Mouse (Mus musculus): Measurements from ENCODE around the gene Cpn2. TPM values are rescaled to one million over a fixed set of nuclear protein-coding genes. Genes with fewer than 3 reads are reported as not detected.
A peak's percentile ranks its signal among the peaks of the same experiment; 100 is the strongest.

Cpn2 gene
- polyA plus RNA-seq, 1 experiment = 0.52 TPM

GRCm38 (mm10) chr16:30265611-30266010 is 1.7 kb downstream of the Cpn2 start:
- no peaks in the 10 kb centered on the region for H3K4me1 ChIP-seq (ENCODE audit: control insufficient read depth, insufficient read depth, low read length)
- no peaks in the 10 kb centered on the region for H3K27me3 ChIP-seq (replicated peaks; ENCODE audit: control insufficient read depth, insufficient read depth, low read length)
- DNase-seq = no peak
- no peak overlapping the region for H3K27ac ChIP-seq (ENCODE audit: insufficient read depth, low read depth, low read length)
- TF ChIP-seq CTCF (conservative IDR thresholded peaks at IDR 0.05; ENCODE audit: insufficient read depth, insufficient read length, low read depth, low read length) = no peak
- no peak for TF ChIP-seq POLR2A (IDR thresholded peaks at IDR 0.05; ENCODE audit: low read depth, low read length)
- WGBS = 63% methylated on average over 4 of the region's 4 CpGs
- no peak overlapping the region for H3K4me3 ChIP-seq (ENCODE audit: insufficient read depth, low read depth, low read length)
- no peaks in the 10 kb centered on the region for H3K36me3 ChIP-seq (ENCODE audit: control insufficient read depth, insufficient read depth, low read length)

DNA sequence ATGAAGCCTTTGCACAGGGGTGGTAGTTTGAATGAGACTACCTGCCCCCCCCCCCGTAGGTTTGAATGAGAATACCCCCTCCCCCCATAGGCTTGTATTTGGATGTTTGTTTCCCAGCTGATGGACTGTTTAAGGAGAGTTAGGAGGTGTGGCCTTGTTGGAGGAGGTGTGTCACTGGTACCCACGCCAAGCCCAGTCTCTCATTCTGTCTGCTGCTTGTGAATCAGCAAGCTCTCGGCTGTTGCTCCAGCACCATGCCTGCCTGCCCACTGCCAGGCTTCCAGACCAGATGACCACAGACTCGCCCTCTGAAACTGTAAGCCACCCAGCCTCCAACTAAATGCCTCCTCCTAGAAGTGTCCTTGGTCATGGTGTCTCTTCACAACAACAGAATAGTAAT is 4.1 kb downstream of the Cpn2 start:
- H3K4me1 ChIP-seq (ENCODE audit: control insufficient read depth, insufficient read depth, low read length) = no peaks in the 10 kb centered on the region
- DNase-seq = no peak
- no peak for TF ChIP-seq CTCF (conservative IDR thresholded peaks at IDR 0.05; ENCODE audit: insufficient read depth, insufficient read length, low read depth, low read length)
- no peak for TF ChIP-seq POLR2A (IDR thresholded peaks at IDR 0.05; ENCODE audit: low read depth, low read length)
- H3K36me3 ChIP-seq (ENCODE audit: control insufficient read depth, insufficient read depth, low read length) = no peaks in the 10 kb centered on the region
- H3K4me3 ChIP-seq (ENCODE audit: insufficient read depth, low read depth, low read length) = no peak overlapping the region
- H3K27ac ChIP-seq (ENCODE audit: insufficient read depth, low read depth, low read length) = no peak overlapping the region
- H3K27me3 ChIP-seq (replicated peaks; ENCODE audit: control insufficient read depth, insufficient read depth, low read length) = no peaks in the 10 kb centered on the region
- 74% methylated on average over 4 of the region's 4 CpGs for WGBS

DNA sequence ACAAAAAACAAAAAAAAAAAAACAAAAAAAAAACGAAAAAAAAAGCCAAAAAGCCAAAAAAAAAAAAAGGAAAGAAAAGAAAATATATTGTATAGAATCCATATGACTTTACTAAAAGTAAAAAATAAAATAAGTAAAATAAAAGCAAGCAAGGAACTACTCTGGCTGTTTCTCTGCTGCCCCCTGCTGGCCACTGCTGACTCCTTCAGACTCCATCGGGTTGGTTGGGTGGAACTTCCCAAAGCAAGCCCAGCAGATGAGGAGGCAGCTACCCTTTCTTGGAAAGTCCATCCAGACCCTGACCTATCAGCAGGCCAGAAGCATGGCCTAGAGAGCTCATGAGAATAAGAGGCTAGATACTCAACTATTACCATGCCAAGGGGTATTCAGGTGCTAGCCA is 4.6 kb downstream of the Cpn2 start:
- Histone ChIP-seq H3K27me3 (replicated peaks; ENCODE audit: control insufficient read depth, insufficient read depth, low read length) (no peaks in the 10 kb centered on the region), H3K27ac (ENCODE audit: insufficient read depth, low read depth, low read length) (no peak overlapping the region), H3K4me3 (ENCODE audit: insufficient read depth, low read depth, low read length) (no peak overlapping the region), H3K4me1 (ENCODE audit: control insufficient read depth, insufficient read depth, low read length) (no peaks in the 10 kb centered on the region), H3K36me3 (ENCODE audit: control insufficient read depth, insufficient read depth, low read length) (no peaks in the 10 kb centered on the region)
- peak; percentile 83 for TF ChIP-seq CTCF (conservative IDR thresholded peaks at IDR 0.05; ENCODE audit: insufficient read depth, insufficient read length, low read depth, low read length)
- no peak for TF ChIP-seq POLR2A (IDR thresholded peaks at IDR 0.05; ENCODE audit: low read depth, low read length)
- DNase-seq = peak; percentile 73
- WGBS = 2% methylated on average over 2 of the region's 2 CpGs

DNA sequence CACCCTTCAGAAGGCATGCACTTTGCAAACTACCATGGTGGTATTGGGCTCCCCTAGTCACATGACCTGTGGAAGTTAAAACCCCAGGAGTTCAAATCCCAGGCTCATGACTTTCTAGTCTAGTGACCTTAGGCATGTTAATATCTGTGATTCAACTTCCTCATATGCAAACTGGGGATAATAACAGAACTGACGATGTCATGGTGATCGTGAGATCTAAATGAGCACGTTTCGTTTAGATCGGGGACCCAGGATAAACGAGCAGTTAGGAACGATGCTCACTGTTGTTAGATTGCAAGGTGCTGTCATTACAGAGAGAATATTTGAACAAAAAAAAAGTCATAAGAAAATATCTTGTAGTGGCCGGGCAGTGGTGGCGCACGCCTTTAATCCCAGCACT is 5.1 kb downstream of the Cpn2 start:
- H3K4me1 ChIP-seq (ENCODE audit: control insufficient read depth, insufficient read depth, low read length) = no peaks in the 10 kb centered on the region
- H3K4me3 ChIP-seq (ENCODE audit: insufficient read depth, low read depth, low read length) = no peak overlapping the region
- 85% methylated on average over 10 of the region's 10 CpGs for WGBS
- no peak for DNase-seq
- no peaks in the 10 kb centered on the region for H3K27me3 ChIP-seq (replicated peaks; ENCODE audit: control insufficient read depth, insufficient read depth, low read length)
- H3K27ac ChIP-seq (ENCODE audit: insufficient read depth, low read depth, low read length) = no peak overlapping the region
- no peaks in the 10 kb centered on the region for H3K36me3 ChIP-seq (ENCODE audit: control insufficient read depth, insufficient read depth, low read length)
- no peak for TF ChIP-seq POLR2A (IDR thresholded peaks at IDR 0.05; ENCODE audit: low read depth, low read length)
- TF ChIP-seq CTCF (conservative IDR thresholded peaks at IDR 0.05; ENCODE audit: insufficient read depth, insufficient read length, low read depth, low read length) = no peak

- no peaks in the 10 kb centered on the region for H3K27me3 ChIP-seq (replicated peaks; ENCODE audit: control insufficient read depth, insufficient read depth, low read length)
- H3K36me3 ChIP-seq (ENCODE audit: control insufficient read depth, insufficient read depth, low read length) = no peaks in the 10 kb centered on the region
- no peak overlapping the region for H3K4me3 ChIP-seq (ENCODE audit: insufficient read depth, low read depth, low read length)
- WGBS = 85% methylated on average over 9 of the region's 9 CpGs
- no peak overlapping the region for H3K27ac ChIP-seq (ENCODE audit: insufficient read depth, low read depth, low read length)
- TF ChIP-seq CTCF (conservative IDR thresholded peaks at IDR 0.05; ENCODE audit: insufficient read depth, insufficient read length, low read depth, low read length) (no peak), POLR2A (IDR thresholded peaks at IDR 0.05; ENCODE audit: low read depth, low read length) (no peak)
- no peaks in the 10 kb centered on the region for H3K4me1 ChIP-seq (ENCODE audit: control insufficient read depth, insufficient read depth, low read length)
- no peak for DNase-seq
Observed at GRCm38 (mm10) chr16:30261341-30261740, 6.0 kb downstream of the Cpn2 start.

DNA sequence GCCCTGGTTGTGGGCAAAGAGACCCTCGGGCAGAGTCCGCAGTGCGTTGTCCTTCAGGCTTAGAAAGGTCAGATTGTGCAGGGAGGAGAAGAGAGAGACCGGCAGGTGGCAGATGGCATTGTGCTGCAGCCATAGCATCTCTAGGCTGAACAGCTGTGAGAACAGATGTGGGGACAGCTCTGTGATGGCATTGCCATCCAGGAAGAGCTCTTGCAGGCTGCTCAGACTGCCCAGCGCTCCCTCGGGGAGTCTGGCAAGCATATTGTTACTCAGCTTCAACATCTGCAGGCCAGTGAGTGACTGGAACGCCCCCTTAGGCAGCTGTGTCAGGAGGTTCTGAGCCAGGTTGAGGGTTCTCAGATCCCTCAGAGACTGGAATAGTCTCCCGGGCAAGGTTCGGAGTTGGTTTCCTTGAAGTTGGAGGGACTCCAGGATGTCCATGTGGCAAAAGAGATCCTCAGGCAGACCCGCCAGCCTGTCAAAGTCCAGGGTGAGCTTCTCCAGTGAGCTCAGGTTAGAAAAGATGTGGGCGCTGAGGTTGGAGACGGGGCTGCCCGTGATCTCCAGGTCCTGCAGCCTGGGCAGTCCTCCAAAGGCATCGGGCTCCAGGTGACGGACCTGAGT is 7.2 kb downstream of the Cpn2 start:
- no peak overlapping the region for H3K27ac ChIP-seq (ENCODE audit: insufficient read depth, low read depth, low read length)
- no peaks in the 10 kb centered on the region for H3K36me3 ChIP-seq (ENCODE audit: control insufficient read depth, insufficient read depth, low read length)
- no peak overlapping the region for H3K4me3 ChIP-seq (ENCODE audit: insufficient read depth, low read depth, low read length)
- TF ChIP-seq POLR2A (IDR thresholded peaks at IDR 0.05; ENCODE audit: low read depth, low read length) = no peak
- TF ChIP-seq CTCF (conservative IDR thresholded peaks at IDR 0.05; ENCODE audit: insufficient read depth, insufficient read length, low read depth, low read length) = no peak
- 69% methylated on average over 15 of the region's 15 CpGs for WGBS
- no peaks in the 10 kb centered on the region for H3K4me1 ChIP-seq (ENCODE audit: control insufficient read depth, insufficient read depth, low read length)
- peak; percentile 85 for DNase-seq
- H3K27me3 ChIP-seq (replicated peaks; ENCODE audit: control insufficient read depth, insufficient read depth, low read length) = no peaks in the 10 kb centered on the region

DNA sequence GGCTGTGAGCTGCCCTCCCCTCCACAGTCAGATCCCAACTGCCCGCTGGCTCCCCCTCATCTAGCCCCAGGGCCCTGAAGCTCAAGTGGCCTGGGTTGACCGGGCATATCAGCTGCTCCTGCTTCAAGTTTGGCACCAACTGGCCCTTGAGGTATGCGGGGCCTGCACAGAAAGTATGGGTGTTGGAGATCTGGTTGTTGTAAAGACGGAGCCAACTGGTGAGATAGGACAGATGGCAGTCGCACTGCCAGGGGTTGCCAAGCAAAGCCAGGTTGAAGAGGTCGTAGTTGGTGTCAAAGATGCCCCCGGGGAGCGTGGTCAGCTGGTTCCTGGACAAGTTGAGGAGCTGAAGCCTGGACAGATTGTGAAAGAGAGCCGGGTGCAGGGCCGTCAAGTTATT is 7.9 kb downstream of the Cpn2 start:
- Histone ChIP-seq H3K27me3 (replicated peaks; ENCODE audit: control insufficient read depth, insufficient read depth, low read length) (no peaks in the 10 kb centered on the region), H3K36me3 (ENCODE audit: control insufficient read depth, insufficient read depth, low read length) (no peaks in the 10 kb centered on the region), H3K4me1 (ENCODE audit: control insufficient read depth, insufficient read depth, low read length) (no peaks in the 10 kb centered on the region), H3K4me3 (ENCODE audit: insufficient read depth, low read depth, low read length) (no peak overlapping the region), H3K27ac (ENCODE audit: insufficient read depth, low read depth, low read length) (no peak overlapping the region)
- DNase-seq = no peak
- no peak for TF ChIP-seq POLR2A (IDR thresholded peaks at IDR 0.05; ENCODE audit: low read depth, low read length)
- TF ChIP-seq CTCF (conservative IDR thresholded peaks at IDR 0.05; ENCODE audit: insufficient read depth, insufficient read length, low read depth, low read length) = no peak
- 83% methylated on average over 10 of the region's 10 CpGs for WGBS

All from kidney, adult 2 months (tissue).